In genomic region chr11:54808177-54808576, GRCm38 (mm10) we compare ENCODE assay signal across 20 mouse cellular contexts. TPM values are rescaled to one million over a fixed set of nuclear protein-coding genes. Genes with fewer than 3 reads are reported as not detected.
DNase-seq lines count a peak whose midpoint lies in the region; TF ChIP-seq lines count a peak whose summit lies in the region.
"Had no signal": no experiment of that assay in that cellular context is flagged by ENCODE, and none has a peak within 500 bp of the region (broad histone marks: within the 10 kb centered on the region; RNA-seq: fewer than 3 reads in every experiment).

No protein-coding gene starts in this region.

- no peaks in the 10 kb centered on the region for H3K27me3 ChIP-seq in spleen, adult 2 months (ENCODE audit: control insufficient read depth, insufficient read depth, low read length)
- H3K27me3 ChIP-seq: forebrain, embryonic 13.5 days; hindbrain, embryonic 13.5 days; neural tube, embryonic 13.5 days had no signal

- no peak for TF ChIP-seq POLR2A in spleen, adult 2 months (IDR thresholded peaks at IDR 0.05; ENCODE audit: low read depth, low read length)
- no peak for TF ChIP-seq POLR2A in bone marrow, adult 2 months (IDR thresholded peaks at IDR 0.05; ENCODE audit: borderline replicate concordance, control insufficient read depth, low read depth, low read length)

- H3K4me3 ChIP-seq in spleen, adult 2 months (ENCODE audit: extremely low read depth, insufficient read depth, insufficient read length) = no peak overlapping the region
- no peak overlapping the region for H3K4me3 ChIP-seq in bone marrow, adult 2 months (replicated peaks; ENCODE audit: control insufficient read depth, low read depth, low read length)
- no peak overlapping the region for H3K4me3 ChIP-seq in macrophage (ENCODE audit: inconsistent target)
- H3K4me3 ChIP-seq: forebrain, embryonic 13.5 days; heart, embryonic 15.5 days; hindbrain, embryonic 13.5 days; midbrain, embryonic 10.5 days; neural tube, embryonic 13.5 days had no signal

- no peak for TF ChIP-seq CTCF in spleen, adult 2 months (IDR thresholded peaks at IDR 0.05; ENCODE audit: extremely low read depth, insufficient read depth, insufficient read length, insufficient replicate concordance)
- no peak for TF ChIP-seq CTCF in bone marrow, adult 2 months (IDR thresholded peaks at IDR 0.05; ENCODE audit: control insufficient read depth, insufficient read depth, low read length)

- peaks cover 18% of the 10 kb centered on the region; the same call in 1 of the 2 replicates for H3K4me1 ChIP-seq in spleen, adult 2 months (ENCODE audit: control insufficient read depth, insufficient read depth, insufficient read length)
- H3K4me1 ChIP-seq in bone marrow, adult 2 months (ENCODE audit: control insufficient read depth, insufficient read depth, low read length) = peaks cover 4% of the 10 kb centered on the region; the same call in 1 of the 2 replicates
- H3K4me1 ChIP-seq: heart, embryonic 15.5 days had no signal

- peak overlapping the region; percentile 90 for H3K27ac ChIP-seq in spleen, adult 2 months (ENCODE audit: insufficient read depth, low read length)
- peak overlapping the region; percentile 75 for H3K27ac ChIP-seq in bone marrow, adult 2 months (ENCODE audit: control insufficient read depth, insufficient read depth, low read depth, low read length, poor library complexity)
- peak overlapping the region; percentile 89 for H3K27ac ChIP-seq in macrophage
- H3K27ac ChIP-seq: forebrain, embryonic 13.5 days; heart, embryonic 15.5 days; hindbrain, embryonic 13.5 days; midbrain, embryonic 10.5 days; neural tube, embryonic 13.5 days; stomach, postnatal 0 days had no signal

- 9% methylated on average over 4 of the region's 4 CpGs for WGBS in spleen, adult 2 months
- 9% methylated on average over 4 of the region's 4 CpGs for WGBS in bone marrow, adult 2 months
- 20% methylated on average over 4 of the region's 4 CpGs for WGBS in macrophage (ENCODE audit: missing documents)

- peak; percentile 20 to 79 for DNase-seq in spleen, adult 2 months (ENCODE audit: low read depth in 1 of 2, low spot score in 2 of 2)
- DNase-seq in spleen, postnatal 14 days (ENCODE audit: low spot score in 2 of 2) = no peak
- DNase-seq in right cerebral cortex, adult 18-20 months = no peak
- no peak for DNase-seq in retina, postnatal 1 day
- DNase-seq in embryo, embryonic 10 days (ENCODE audit: low spot score) = no peak
- no peak for DNase-seq in MN1 (ENCODE audit: low spot score)
- DNase-seq: adrenal gland, postnatal 36 days; cerebellum, postnatal 10 days; kidney, postnatal 14 days; lung, postnatal 14 days; right cerebral cortex, postnatal 4 days; thymus, postnatal 14 days had no signal

- H3K79me2 ChIP-seq in macrophage (ENCODE audit: inconsistent target) = no peaks in the 10 kb centered on the region

- no peaks in the 10 kb centered on the region for H3K36me3 ChIP-seq in spleen, adult 2 months (ENCODE audit: control insufficient read depth, insufficient read depth, low read length)
- no peaks in the 10 kb centered on the region for H3K36me3 ChIP-seq in macrophage (ENCODE audit: inconsistent target)
- H3K36me3 ChIP-seq: heart, embryonic 15.5 days; hindbrain, embryonic 13.5 days; midbrain, embryonic 10.5 days; neural tube, embryonic 13.5 days had no signal

RNA-seq across cellular contexts. Expression of gene Cdc42se2, which starts 20.7 kb away (rescaled TPM):
- polyA plus RNA-seq in spleen, adult 2 months (2012; rRNA removed) = 55.8 and 58.5 TPM in 2 replicates
- polyA plus RNA-seq in bone marrow, adult 2 months (2011; ENCODE audit: insufficient read depth, insufficient read length, low replicate concordance, missing spikeins) = 11.3 and 17.9 TPM in 2 replicates
- 100 to 1,000 TPM in 4 of 26 experiments, 10 to 100 TPM in 22; 50.1 to 117 (median 79.7) TPM for total RNA-seq in macrophage (2018; cell fraction: chromatin; rRNA removed)
- 100 to 1,000 TPM; 114 to 154 (median 137) TPM for total RNA-seq in macrophage (2018; cell fraction: cytosol; rRNA removed)
- 100 to 1,000 TPM in 19 of 26 experiments, 10 to 100 TPM in 7; 83.4 to 166 (median 117) TPM for total RNA-seq in macrophage (2018; cell fraction: nucleus; rRNA removed)
- 72.7 to 141 TPM (median 127 TPM) in 3 replicates for polyA plus RNA-seq in macrophage (2018)

RNA-seq across cellular contexts. Expression of gene Lyrm7, which starts 52.5 kb away (rescaled TPM):
- 0.42 and 0.48 TPM in 2 replicates for polyA plus RNA-seq in spleen, adult 2 months (2012; rRNA removed)
- 2.2 and 11.4 TPM in 2 replicates for polyA plus RNA-seq in bone marrow, adult 2 months (2011; ENCODE audit: insufficient read depth, insufficient read length, low replicate concordance, missing spikeins)
- total RNA-seq in macrophage (2018; cell fraction: chromatin; rRNA removed) = 1 to 10 TPM in 17 of 26 experiments, under 1 TPM in 4, not detected in 5; 0.52 to 7.9 (median 2.6) TPM
- 1 to 10 TPM in 8 of 26 experiments, under 1 TPM in 18; 0.29 to 2.3 (median 0.84) TPM for total RNA-seq in macrophage (2018; cell fraction: cytosol; rRNA removed)
- 1 to 10 TPM in 14 of 26 experiments, under 1 TPM in 7, not detected in 5; 0.36 to 8.8 (median 1.4) TPM for total RNA-seq in macrophage (2018; cell fraction: nucleus; rRNA removed)
- 0.29 to 3.3 TPM (median 1.0 TPM) in 3 replicates for polyA plus RNA-seq in macrophage (2018)

RNA-seq across cellular contexts. Expression of gene Hint1, which starts 58.0 kb away (rescaled TPM):
- polyA plus RNA-seq in spleen, adult 2 months (2012; rRNA removed) = 164 and 168 TPM in 2 replicates
- polyA plus RNA-seq in bone marrow, adult 2 months (2011; ENCODE audit: insufficient read depth, insufficient read length, low replicate concordance, missing spikeins) = 192 and 249 TPM in 2 replicates
- 10 to 100 TPM in 23 of 26 experiments, 1 to 10 TPM in 3; 8.1 to 84.4 (median 24.2) TPM for total RNA-seq in macrophage (2018; cell fraction: chromatin; rRNA removed)
- total RNA-seq in macrophage (2018; cell fraction: cytosol; rRNA removed) = 100 to 1,000 TPM; 354 to 532 (median 434) TPM
- 100 to 1,000 TPM in 15 of 26 experiments, 10 to 100 TPM in 11; 45.3 to 183 (median 105) TPM for total RNA-seq in macrophage (2018; cell fraction: nucleus; rRNA removed)
- 231 to 631 TPM (median 515 TPM) in 3 replicates for polyA plus RNA-seq in macrophage (2018)

Comparison
In these comparisons a context has a peak if more than half of its experiments do, and no peak if none do; other contexts are left out.
1. DNase-seq: peak in spleen, adult 2 months (2 of 2); none in spleen, postnatal 14 days (0 of 2), right cerebral cortex, adult 18-20 months (single experiment), retina, postnatal 1 day (single experiment), embryo, embryonic 10 days (single experiment) and MN1 (single experiment).
2. Peak in every context shown above with its lines, with median percentiles within 50 percentile points of each other: H3K27ac ChIP-seq.